Mouse (Mus musculus) small intestine, adult 2 months (tissue): ENCODE measurements around the gene Tbata. TPM values are rescaled to one million over a fixed set of nuclear protein-coding genes. Genes with fewer than 3 reads are reported as not detected.

Experiments used
- H3K27ac ChIP-seq: fragments of 200-500 bp; 2 replicates; pipeline ENCODE4 v1.5.1; 2012; ENCODE audit warnings: low read depth, low read length, control low read depth, inconsistent platforms; ENCODE audit not compliant: insufficient read depth
- H3K27me3 ChIP-seq: fragments of 200-500 bp; 2 replicates; pipeline ENCODE4 v1.6.1; 2012; ENCODE audit warnings: mild to moderate bottlenecking, moderate library complexity, low read length, inconsistent platforms; ENCODE audit not compliant: control insufficient read depth, insufficient read depth
- H3K36me3 ChIP-seq: fragments of 200-500 bp; 2 replicates; pipeline ENCODE4 v1.6.1; 2012; ENCODE audit warnings: mild to moderate bottlenecking, low read length, control low read depth, inconsistent platforms; ENCODE audit not compliant: control insufficient read depth, insufficient read depth
- H3K4me1 ChIP-seq: fragments of 200-500 bp; 2 replicates; pipeline ENCODE4 v1.6.1; 2012; ENCODE audit warnings: low read length, inconsistent platforms, mixed read lengths; ENCODE audit not compliant: control insufficient read depth, insufficient read depth, insufficient read length
- H3K4me3 ChIP-seq: fragments of 200-500 bp; 2 replicates; pipeline ENCODE4 v1.5.1; 2012; ENCODE audit warnings: low read depth, mild to moderate bottlenecking, control low read depth, inconsistent platforms, low read length, moderate library complexity
- CTCF ChIP-seq: fragments of 200-500 bp; IDR thresholded peaks from 2 replicates; pipeline ENCODE4 v1.5.1; 2012; ENCODE audit warnings: low read depth, mild to moderate bottlenecking, control low read depth, inconsistent platforms, low read length, moderate library complexity, mixed read lengths; ENCODE audit not compliant: insufficient replicate concordance, insufficient read length; ENCODE audit errors: extremely low read depth
- POLR2A ChIP-seq: fragments of 200-500 bp; IDR thresholded peaks from 2 replicates; pipeline ENCODE4 v1.6.1; 2012; ENCODE audit warnings: low read depth, mild to moderate bottlenecking, control low read depth, inconsistent platforms, low read length, moderate library complexity
- WGBS: fragments of 180-500 bp; shearing (Covaris S2); methylation state at CpG from one replicate; pipeline ENCODE4 v1.1.7; 2018; 5-methylcytosine and 5-hydroxymethylcytosine counted together
- polyA plus RNA-seq: library from polyadenylated mRNA; depleted of rRNA; stranded (reverse); fragments of >200 nt; gene quantifications from 2 replicates; pipeline ENCODE4 v1.2.3, GENCODE M21; 2012

Gene Tbata
- polyA plus RNA-seq, 1 experiment = not detected

- WGBS = 58% methylated on average over 9 of the region's 9 CpGs
- TF ChIP-seq POLR2A = no peak
- TF ChIP-seq CTCF = no peak
- Histone ChIP-seq H3K36me3 (no peaks in the 10 kb centered on the region), H3K4me1 (no peaks in the 10 kb centered on the region), H3K4me3 (no peak overlapping the region), H3K27ac (no peak overlapping the region), H3K27me3 (no peaks in the 10 kb centered on the region; the same call in 1 of the 2 replicates)
These were observed 4.2 kb upstream of the Tbata start for GRCm38 (mm10) chr10:61167333-61168096.

DNA sequence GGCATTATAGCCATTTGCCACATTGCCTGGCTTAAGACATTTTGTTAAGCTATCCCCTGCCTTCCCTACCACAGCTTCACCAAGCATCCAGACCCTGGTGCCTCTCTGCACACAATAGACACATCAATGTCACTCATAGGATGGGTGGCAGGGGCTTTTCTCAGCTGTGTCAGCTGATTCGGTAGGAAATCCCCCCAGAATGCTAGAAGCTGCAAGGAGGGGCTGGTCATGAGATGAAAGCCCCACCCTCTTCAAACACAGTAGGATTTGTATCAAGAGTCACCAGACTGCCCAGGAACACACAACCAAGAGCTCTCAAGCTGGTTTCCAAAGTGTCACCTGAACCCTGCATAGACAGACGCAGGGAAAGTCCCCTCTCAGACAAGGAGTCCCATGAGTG is 3.4 kb upstream of the Tbata start:
- WGBS = 48% methylated on average over 2 of the region's 2 CpGs
- no peak overlapping the region for H3K4me3 ChIP-seq
- H3K36me3 ChIP-seq = no peaks in the 10 kb centered on the region
- H3K4me1 ChIP-seq = no peaks in the 10 kb centered on the region
- no peak for TF ChIP-seq POLR2A
- TF ChIP-seq CTCF = no peak
- H3K27me3 ChIP-seq = no peaks in the 10 kb centered on the region; the same call in 1 of the 2 replicates
- no peak overlapping the region for H3K27ac ChIP-seq

- no peak for TF ChIP-seq POLR2A
- TF ChIP-seq CTCF = no peak
- no peaks in the 10 kb centered on the region; the same call in 1 of the 2 replicates for H3K27me3 ChIP-seq
- peaks cover 5% of the 10 kb centered on the region; the same call in 1 of the 2 replicates for H3K4me1 ChIP-seq
- H3K4me3 ChIP-seq = no peak overlapping the region
- 80% methylated on average over 4 of the region's 4 CpGs for WGBS
- H3K36me3 ChIP-seq = no peaks in the 10 kb centered on the region
- H3K27ac ChIP-seq = no peak overlapping the region
These were observed 742 bp downstream of the Tbata start for GRCm38 (mm10) chr10:61172496-61172895.

DNA sequence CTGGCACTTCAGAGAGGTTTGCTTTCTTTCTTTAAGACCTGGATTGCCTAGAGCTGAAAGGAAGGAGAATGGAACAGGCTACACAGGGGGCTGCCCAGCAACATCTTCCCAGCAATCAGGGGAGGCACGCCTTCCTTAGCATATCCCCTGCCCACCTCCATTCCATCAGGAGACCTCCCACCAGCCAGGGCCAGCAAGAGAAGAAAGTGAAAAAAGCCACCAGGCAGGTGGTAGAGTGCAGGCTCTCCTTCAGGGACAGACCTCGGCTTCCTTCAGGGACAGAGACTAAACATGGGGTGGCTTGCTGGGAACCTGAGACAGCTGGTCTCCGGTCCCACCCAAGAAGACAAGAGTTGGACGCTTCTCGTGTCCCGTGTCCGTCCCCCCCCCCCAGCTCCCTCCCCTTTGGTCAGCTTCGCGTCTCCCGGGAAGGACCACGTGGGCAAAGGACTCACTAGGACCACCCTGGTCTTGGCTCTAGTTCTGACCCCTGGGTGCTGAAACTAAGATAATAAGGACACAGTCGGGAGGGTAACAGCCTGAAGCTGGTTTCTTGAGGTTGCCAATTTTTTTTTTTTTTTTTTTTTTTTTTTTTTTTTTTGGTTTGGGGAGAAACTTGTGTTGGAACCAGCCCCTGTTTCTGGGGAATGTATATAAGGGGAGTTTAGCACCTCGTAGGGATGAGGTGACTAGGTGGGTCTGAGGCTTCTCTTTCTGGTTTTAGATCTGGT is 3.1 kb downstream of the Tbata start:
- Histone ChIP-seq H3K27ac (no peak overlapping the region), H3K27me3 (no peaks in the 10 kb centered on the region), H3K36me3 (no peaks in the 10 kb centered on the region), H3K4me1 (peaks cover 5% of the 10 kb centered on the region; the same call in 1 of the 2 replicates), H3K4me3 (no peak overlapping the region)
- TF ChIP-seq POLR2A (no peak), CTCF (no peak)
- 40% methylated on average over 13 of the region's 13 CpGs for whole genome bisulfite sequencing

DNA sequence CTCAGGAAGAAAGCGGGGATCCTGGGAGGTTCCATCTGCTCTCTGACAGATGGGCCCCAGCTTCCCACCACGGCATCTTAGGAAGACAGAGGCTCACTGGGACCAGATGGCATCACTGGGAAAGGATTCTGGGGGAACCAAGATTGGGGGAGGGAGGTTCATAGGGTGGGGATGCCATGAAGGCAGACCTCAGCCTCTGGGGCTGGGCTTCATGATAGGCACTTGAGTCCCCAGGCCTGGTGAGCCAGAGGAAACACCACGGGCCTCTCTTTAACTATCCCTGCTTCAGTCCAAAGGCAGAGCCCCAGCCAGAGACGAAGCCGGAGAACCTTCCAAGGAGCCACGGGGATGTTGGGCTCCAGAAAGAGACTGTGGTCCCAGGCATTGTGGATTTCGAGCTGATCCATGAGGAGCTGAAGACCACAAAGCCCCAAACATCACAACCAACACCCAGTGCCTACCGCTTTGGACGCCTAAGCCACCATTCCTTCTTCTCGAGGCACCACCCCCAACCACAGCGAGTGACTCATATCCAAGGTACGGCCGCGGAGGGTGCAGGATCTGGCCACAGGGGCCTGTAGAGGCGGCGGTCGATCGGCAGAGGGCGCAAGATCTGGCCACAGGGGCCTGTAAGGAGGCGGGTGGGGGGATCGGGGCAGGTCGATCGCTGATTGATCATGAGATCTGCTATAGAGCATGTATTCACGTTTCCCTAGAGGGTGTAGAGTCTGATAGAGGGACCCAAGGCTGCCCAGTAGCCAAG is 3.9 kb downstream of the Tbata start:
- H3K4me3 ChIP-seq = no peak overlapping the region
- WGBS = 14% methylated on average over 24 of the region's 24 CpGs
- H3K27ac ChIP-seq = no peak overlapping the region
- no peaks in the 10 kb centered on the region for H3K27me3 ChIP-seq
- TF ChIP-seq POLR2A = no peak
- TF ChIP-seq CTCF = peak; percentile 40; the same call in 1 of the 2 replicates
- H3K36me3 ChIP-seq = no peaks in the 10 kb centered on the region
- peaks cover 5% of the 10 kb centered on the region; the same call in 1 of the 2 replicates for H3K4me1 ChIP-seq

DNA sequence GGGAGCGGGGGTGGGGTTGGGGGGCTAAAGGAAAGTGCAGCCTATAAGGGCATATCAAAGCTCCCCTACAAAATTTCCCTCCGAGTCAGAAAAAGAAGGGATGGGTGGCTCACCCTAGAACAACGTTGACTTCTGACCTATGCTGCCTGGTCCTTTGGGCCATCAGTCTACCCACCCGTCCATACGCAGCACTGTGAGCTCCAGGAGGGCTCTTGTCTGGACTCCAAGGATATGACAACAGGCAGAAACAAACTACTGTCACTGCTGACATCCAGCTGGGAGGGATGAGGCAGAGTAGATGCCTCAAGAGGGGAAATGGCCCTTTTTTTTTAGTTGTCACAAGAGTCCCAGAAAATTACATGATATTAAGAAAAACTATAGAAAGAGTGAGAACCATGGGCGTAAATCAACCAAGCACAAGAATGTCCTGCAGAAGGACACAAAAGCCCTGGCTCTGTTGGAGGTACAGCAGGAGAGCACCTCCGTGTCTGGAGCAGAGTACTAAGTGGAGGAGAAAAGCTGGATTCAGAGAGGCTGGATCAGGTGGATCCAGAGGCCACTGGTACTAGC is 4.6 kb downstream of the Tbata start:
- Histone ChIP-seq H3K36me3 (no peaks in the 10 kb centered on the region), H3K4me1 (peaks cover 5% of the 10 kb centered on the region; the same call in 1 of the 2 replicates), H3K27me3 (no peaks in the 10 kb centered on the region), H3K27ac (no peak overlapping the region), H3K4me3 (no peak overlapping the region)
- TF ChIP-seq POLR2A (no peak), CTCF (no peak)
- WGBS = 54% methylated on average over 7 of the region's 7 CpGs
